Mouse (Mus musculus): ENCODE measurements at regions not wholly inside any gene's neighbourhood (a gene's known extent, or its start where the extent isn't known, plus 50 kb on each side); places are given as distances from the start of the nearest gene placed in this dataset.

DNA sequence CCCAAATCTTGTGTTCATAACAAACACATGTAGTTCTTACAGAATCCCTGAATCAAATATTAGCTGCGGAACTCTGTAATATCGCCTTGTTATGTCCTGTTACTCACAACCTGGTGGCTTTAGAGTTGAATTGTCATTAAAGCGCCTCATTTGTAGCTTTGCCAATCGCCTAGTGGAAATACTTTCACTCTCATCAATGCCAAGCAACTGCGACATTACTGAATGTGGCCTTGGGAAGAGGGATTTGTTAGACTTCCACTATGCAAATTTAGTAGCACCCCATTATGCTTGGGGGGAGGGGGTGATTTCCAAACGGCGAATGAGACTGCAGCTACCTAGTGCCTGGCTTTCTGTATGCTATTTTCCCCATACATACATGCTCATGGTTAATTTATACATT is 50.8 kb upstream of the Aldh1a3 start:
- Histone ChIP-seq H3K4me1 (ENCODE audit: control insufficient read depth, insufficient read depth, insufficient read length, low read length) (no peaks in the 10 kb centered on the region; the same call in 1 of the 2 replicates), H3K27me3 (ENCODE audit: control insufficient read depth, insufficient read depth, low read length) (no peaks in the 10 kb centered on the region), H3K4me3 (ENCODE audit: low read depth, low read length) (no peak overlapping the region), H3K27ac (ENCODE audit: insufficient read depth, low read depth, low read length) (no peak overlapping the region), H3K36me3 (ENCODE audit: control insufficient read depth, insufficient read depth, low read length) (no peaks in the 10 kb centered on the region)
- TF ChIP-seq CTCF (IDR thresholded peaks at IDR 0.05; ENCODE audit: extremely low read depth, insufficient read length, insufficient replicate concordance, low read depth, low read length) (no peak), POLR2A (IDR thresholded peaks at IDR 0.05; ENCODE audit: low read depth, low read length) (no peak)
- WGBS: 75% methylated on average over 7 of the region's 7 CpGs

DNA sequence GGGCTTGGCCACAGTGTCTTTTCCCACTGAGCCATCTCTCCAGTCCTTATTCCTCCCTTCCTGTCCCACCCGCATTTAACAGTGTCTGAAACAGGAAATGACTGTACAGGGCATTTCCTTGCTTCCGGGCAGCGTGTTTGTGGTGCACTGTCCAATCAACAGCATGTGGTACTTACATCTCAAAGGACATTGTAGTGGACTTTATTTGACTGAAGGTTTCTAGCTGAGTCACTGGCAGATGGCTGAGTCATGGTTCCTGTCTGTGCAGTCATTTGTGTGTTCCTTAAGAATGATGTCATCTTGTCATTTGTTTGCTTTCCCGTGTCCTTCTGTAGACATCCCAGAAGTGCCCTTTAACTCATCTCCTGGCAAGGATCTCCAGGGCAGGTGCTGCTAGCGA is 50.2 kb upstream of the Aldh1a3 start:
- H3K27me3 ChIP-seq (ENCODE audit: control insufficient read depth, insufficient read depth, low read length): no peaks in the 10 kb centered on the region
- no peaks in the 10 kb centered on the region for H3K36me3 ChIP-seq (ENCODE audit: control insufficient read depth, insufficient read depth, low read length)
- no peak overlapping the region for H3K27ac ChIP-seq (ENCODE audit: insufficient read depth, low read depth, low read length)
- WGBS: 45% methylated on average over 5 of the region's 5 CpGs
- no peak overlapping the region for H3K4me3 ChIP-seq (ENCODE audit: low read depth, low read length)
- no peaks in the 10 kb centered on the region; the same call in 1 of the 2 replicates for H3K4me1 ChIP-seq (ENCODE audit: control insufficient read depth, insufficient read depth, insufficient read length, low read length)
- no peak for TF ChIP-seq POLR2A (IDR thresholded peaks at IDR 0.05; ENCODE audit: low read depth, low read length)
- no peak for TF ChIP-seq CTCF (IDR thresholded peaks at IDR 0.05; ENCODE audit: extremely low read depth, insufficient read length, insufficient replicate concordance, low read depth, low read length)
